Mouse (Mus musculus): ENCODE measurements around the gene Tspan31. TPM values are rescaled to one million over a fixed set of nuclear protein-coding genes. Genes with fewer than 3 reads are reported as not detected.

Gene Tspan31
- polyA plus RNA-seq, 1 experiment from 2014 or later: 138 TPM

DNA sequence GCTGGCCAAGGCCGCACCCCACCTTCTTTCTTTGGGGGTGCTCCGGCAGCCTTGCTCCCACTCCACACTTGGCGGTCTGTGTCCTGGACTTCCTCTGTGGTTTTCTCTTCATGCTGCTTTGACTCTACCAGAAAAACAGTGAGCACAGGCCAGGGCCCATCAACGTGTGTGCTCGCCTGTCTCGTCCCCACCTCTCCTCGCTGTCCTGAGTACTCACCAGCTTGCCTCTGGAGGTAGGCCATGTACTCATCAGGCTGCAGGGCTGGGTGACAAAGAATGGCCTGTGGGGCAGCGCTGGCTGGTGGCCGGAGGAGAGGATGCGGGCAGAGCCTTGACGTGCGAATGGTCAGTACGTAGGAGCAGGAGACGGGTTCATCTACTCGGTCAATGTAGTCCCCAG is 29.8 kb upstream of the Tspan31 start:
- Histone ChIP-seq H3K9ac (replicated peaks) (no peak overlapping the region), H3K4me3 (replicated peaks) (no peak overlapping the region), H3K4me2 (replicated peaks) (no peak overlapping the region), H3K36me3 (peaks cover 73% of the 10 kb centered on the region), H3K27me3 (no peaks in the 10 kb centered on the region), H3K27ac (no peak overlapping the region), H3K4me1 (replicated peaks) (peaks cover 1% of the 10 kb centered on the region; the same call in 1 of the 2 replicates), H3K9me3 (no peaks in the 10 kb centered on the region)
- WGBS: 93% methylated on average over 14 of the region's 15 CpGs
- no peak for ATAC-seq

DNA sequence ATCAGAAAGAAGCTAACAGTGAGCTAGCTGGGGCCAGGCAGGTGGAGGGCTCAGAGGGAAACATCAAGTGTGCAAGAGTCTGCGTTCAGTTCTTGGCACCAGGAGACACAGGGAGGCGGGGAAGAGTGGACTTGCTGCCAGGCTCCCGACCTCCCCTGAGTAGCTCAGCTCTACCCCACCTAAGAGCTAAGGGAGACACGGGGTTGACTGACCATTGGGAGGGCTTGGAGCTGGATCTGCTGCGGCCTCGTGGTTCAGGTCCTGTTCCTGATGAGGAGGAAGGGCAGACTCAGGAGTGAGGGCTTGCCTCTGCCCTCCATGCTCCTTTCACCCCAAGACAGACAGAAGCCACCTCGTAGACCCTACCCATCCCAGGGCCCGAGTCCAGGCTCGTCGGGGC is 29.1 kb upstream of the Tspan31 start:
- WGBS: 90% methylated on average over 10 of the region's 10 CpGs
- peaks cover 67% of the 10 kb centered on the region for H3K36me3 ChIP-seq
- ATAC-seq: no peak
- H3K27me3 ChIP-seq: no peaks in the 10 kb centered on the region
- H3K4me3 ChIP-seq (replicated peaks): no peak overlapping the region
- H3K4me2 ChIP-seq (replicated peaks): no peak overlapping the region
- no peaks in the 10 kb centered on the region for H3K9me3 ChIP-seq
- H3K9ac ChIP-seq (replicated peaks): no peak overlapping the region
- peaks cover 8% of the 10 kb centered on the region; the same call in 1 of the 2 replicates for H3K4me1 ChIP-seq (replicated peaks)
- no peak overlapping the region for H3K27ac ChIP-seq

DNA sequence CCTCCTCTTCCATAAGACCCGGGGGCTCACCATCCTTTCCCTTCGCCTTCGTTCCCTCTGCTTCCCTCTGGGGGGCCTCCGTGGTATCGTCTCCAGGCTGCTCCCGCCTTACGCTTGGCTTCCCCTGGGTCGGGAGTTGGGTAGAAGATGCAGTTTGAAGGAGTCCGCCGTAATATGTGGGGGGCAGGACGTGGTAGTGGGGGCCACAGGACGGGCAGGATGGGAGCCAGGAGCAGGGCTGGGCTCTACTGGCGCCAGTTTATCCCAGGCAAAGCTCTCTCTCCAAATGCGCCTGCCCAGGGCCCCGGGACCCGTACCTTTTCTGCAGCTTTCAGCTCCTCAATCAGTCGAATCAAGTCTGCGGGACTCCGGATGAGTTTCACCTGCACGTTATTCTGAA is 28.4 kb upstream of the Tspan31 start:
- ATAC-seq: no peak
- Histone ChIP-seq H3K9ac (replicated peaks) (no peak overlapping the region), H3K4me1 (replicated peaks) (peaks cover 11% of the 10 kb centered on the region; the same call in 1 of the 2 replicates), H3K36me3 (peaks cover 70% of the 10 kb centered on the region), H3K27ac (no peak overlapping the region), H3K27me3 (no peaks in the 10 kb centered on the region), H3K4me2 (replicated peaks) (no peak overlapping the region), H3K9me3 (no peaks in the 10 kb centered on the region), H3K4me3 (replicated peaks) (no peak overlapping the region)
- WGBS: 80% methylated on average over 20 of the region's 20 CpGs

DNA sequence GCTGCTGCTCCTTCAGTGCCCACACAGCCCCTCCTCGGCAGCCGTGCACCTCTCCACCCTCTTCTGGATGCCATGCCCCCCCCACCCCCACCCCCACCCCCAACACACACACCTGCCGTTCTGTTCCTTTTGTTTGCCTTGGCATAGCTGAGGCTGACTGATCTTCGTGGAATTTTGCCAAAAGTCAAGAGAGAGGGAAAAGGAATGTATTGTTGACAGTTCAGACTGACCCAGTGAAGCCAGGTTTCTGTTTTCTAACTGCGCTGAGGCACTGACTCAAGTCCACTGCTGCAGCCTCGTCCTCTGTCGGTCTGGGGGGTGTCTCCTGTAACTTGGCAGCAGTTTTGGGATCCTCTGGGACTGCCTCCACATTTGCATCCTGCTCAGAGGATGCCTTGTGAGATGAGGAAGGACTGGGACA is 24.3 kb upstream of the Tspan31 start:
- WGBS: 47% methylated on average over 7 of the region's 7 CpGs
- Histone ChIP-seq H3K4me3 (replicated peaks) (no peak overlapping the region), H3K9ac (replicated peaks) (no peak overlapping the region), H3K27me3 (peaks cover 40% of the 10 kb centered on the region), H3K9me3 (no peaks in the 10 kb centered on the region), H3K27ac (peak overlapping the region; percentile 44; the same call in 1 of the 2 replicates), H3K4me2 (replicated peaks) (no peak overlapping the region), H3K36me3 (peaks cover 81% of the 10 kb centered on the region), H3K4me1 (replicated peaks) (peaks cover 31% of the 10 kb centered on the region)
- ATAC-seq: no peak

DNA sequence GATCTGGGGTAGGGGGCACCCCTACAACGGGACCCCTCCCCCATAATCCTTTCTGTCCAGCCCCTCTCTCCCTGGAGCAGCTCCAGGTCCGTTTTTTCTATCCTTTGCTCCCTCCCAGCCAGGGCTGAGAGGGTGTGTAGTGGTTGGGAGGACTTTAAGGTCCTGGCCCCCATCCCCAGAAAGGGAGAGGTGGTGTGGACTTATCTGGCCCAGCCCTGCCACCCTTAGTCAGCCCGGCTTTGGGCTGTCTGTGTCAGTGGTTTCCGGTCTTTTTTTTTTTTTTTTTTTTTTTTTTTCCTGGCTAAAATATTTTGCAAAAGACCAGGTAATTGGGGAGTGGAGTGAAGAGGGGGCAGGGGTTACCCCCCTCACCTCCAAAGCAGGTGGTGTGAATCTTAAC is 22.7 kb upstream of the Tspan31 start:
- no peak overlapping the region for H3K27ac ChIP-seq
- no peak overlapping the region for H3K4me2 ChIP-seq (replicated peaks)
- H3K4me3 ChIP-seq (replicated peaks): no peak overlapping the region
- H3K27me3 ChIP-seq: peaks cover 56% of the 10 kb centered on the region
- no peak for ATAC-seq
- peaks cover 31% of the 10 kb centered on the region for H3K4me1 ChIP-seq (replicated peaks)
- H3K9me3 ChIP-seq: no peaks in the 10 kb centered on the region
- WGBS: 52% methylated on average over 4 of the region's 4 CpGs
- no peak overlapping the region for H3K9ac ChIP-seq (replicated peaks)
- H3K36me3 ChIP-seq: peaks cover 78% of the 10 kb centered on the region

DNA sequence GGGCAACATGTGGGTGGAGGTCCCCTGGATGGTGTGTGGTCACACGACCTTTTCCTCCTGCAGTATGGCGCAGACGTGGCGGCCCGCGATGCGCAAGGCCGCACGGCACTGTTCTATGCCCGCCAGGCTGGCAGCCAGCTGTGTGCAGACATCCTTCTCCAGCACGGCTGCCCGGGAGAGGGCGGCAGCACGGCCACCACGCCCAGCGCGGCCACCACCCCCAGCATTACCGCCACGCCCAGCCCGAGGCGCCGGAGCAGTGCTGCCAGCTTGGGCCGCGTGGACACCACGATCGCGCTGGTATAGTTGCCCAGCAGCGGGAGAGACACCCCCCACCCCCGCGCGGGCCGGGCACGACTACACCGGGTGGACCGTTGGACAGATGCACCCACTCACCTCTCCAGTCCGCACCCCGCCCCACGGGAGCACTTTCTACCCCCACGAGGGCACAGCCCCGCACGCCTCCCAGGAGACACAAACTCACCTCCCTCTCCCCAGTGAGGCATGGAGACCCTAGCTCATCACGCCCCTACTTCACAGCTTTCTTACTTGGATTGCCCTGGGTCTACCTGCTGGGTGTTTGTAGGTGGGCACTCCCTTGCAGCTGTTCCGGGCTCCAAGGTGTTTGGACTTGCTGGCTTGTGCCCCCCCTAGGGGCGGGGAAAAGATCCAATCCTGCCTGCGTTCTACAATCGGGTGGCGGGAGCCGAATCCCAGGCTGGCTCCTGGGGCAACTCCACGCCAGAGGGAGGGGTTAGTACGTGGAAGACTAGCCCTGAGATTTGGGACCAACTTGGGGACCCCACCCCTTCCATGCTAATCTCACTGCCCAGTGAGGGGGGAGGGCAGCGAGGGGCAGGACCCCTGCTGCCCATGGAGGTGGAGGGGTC is 21.7 kb upstream of the Tspan31 start:
- Histone ChIP-seq H3K4me3 (replicated peaks) (peak overlapping the region; percentile 22), H3K27me3 (peaks cover 66% of the 10 kb centered on the region), H3K4me2 (replicated peaks) (peak overlapping the region; percentile 46), H3K4me1 (replicated peaks) (peaks cover 31% of the 10 kb centered on the region), H3K9ac (replicated peaks) (peak overlapping the region; percentile 48), H3K9me3 (no peaks in the 10 kb centered on the region), H3K36me3 (peaks cover 78% of the 10 kb centered on the region), H3K27ac (no peak overlapping the region)
- peak; percentile 34 for ATAC-seq
- WGBS: 7% methylated on average over 50 of the region's 51 CpGs

DNA sequence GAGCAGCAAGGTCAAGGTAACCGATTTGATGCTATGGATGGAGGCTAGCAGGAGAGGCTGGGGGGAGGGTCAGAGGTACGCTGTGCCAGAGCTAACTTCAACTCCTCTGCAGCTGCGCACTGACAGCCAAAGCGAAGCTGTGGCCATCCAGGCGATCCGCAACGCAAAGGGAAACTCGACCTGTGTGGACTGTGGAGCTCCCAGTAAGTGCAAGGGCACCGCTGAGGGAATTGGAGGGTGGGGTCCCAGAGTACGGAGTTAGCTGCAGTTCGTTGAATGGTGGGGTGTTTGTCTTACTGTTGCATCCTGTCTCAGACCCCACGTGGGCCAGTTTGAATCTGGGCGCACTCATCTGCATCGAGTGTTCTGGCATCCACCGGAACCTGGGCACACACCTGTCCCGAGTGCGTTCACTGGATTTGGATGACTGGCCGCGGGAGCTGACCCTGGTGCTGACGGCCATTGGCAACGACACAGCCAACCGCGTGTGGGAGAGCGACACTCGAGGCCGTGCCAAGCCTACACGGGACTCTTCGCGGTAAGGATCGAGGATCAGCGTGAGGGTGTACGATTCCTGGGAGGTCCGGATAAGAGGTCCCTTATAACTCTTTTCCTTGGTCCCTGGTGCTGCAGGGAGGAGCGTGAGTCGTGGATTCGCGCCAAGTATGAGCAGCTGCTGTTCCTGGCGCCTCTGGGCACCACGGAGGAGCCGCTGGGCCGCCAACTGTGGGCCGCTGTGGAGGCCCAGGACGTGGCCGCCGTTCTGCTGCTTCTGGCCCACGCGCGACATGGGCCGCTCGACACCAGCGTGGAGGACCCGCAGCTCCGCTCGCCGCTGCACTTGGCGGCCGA is 20.7 kb upstream of the Tspan31 start:
- H3K36me3 ChIP-seq: peaks cover 75% of the 10 kb centered on the region
- no peaks in the 10 kb centered on the region for H3K9me3 ChIP-seq
- H3K9ac ChIP-seq (replicated peaks): peak overlapping the region; percentile 48
- no peak overlapping the region for H3K27ac ChIP-seq
- H3K4me2 ChIP-seq (replicated peaks): peak overlapping the region; percentile 46
- peaks cover 66% of the 10 kb centered on the region for H3K27me3 ChIP-seq
- H3K4me3 ChIP-seq (replicated peaks): peak overlapping the region; percentile 22
- ATAC-seq: peak; percentile 5; the same call in 1 of the 2 replicates
- peaks cover 31% of the 10 kb centered on the region for H3K4me1 ChIP-seq (replicated peaks)
- WGBS: 10% methylated on average over 57 of the region's 57 CpGs

DNA sequence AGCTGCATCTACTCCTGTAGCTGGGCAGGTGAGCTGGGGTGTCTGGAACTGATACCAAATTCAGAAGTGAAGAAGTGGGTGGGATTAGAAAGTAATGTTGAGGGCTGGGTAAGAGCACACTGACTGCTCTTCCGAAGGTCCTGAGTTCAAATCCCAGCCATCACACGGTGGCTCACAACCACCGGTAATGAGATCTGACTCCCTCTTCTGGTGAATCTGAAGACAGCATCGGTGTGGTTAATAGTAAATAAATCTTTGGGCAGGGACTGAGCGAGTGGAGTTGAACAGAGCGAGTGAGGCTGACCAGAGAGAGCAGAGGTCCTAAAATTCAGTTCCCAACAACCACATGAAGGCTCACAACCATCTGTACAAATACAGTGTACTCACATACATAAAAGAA is 15.6 kb upstream of the Tspan31 start:
- Histone ChIP-seq H3K27ac (no peak overlapping the region), H3K9me3 (no peaks in the 10 kb centered on the region), H3K9ac (replicated peaks) (no peak overlapping the region), H3K4me3 (replicated peaks) (no peak overlapping the region), H3K27me3 (peaks cover 59% of the 10 kb centered on the region), H3K36me3 (peaks cover 68% of the 10 kb centered on the region), H3K4me1 (replicated peaks) (peaks cover 32% of the 10 kb centered on the region), H3K4me2 (replicated peaks) (no peak overlapping the region)
- WGBS: 70% methylated on average over 6 of the region's 6 CpGs
- ATAC-seq: no peak

DNA sequence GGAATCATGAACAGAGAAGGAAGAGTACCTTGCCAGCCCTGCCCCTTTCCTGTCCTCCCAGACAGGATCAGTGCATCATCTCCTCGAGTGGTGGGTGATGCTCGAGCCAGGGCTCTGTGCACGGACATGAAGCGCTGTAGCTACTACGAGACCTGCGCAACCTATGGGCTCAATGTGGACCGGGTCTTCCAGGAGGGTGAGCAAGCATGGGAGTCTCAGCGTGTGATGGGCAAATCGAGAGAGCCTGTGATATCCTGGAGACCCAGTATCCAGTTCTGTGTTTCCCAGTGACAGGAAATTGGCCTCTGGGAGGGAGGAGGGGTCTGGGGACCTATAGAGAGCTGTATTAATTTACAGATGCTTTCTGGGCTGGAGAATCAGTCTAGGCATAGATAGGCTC is 15.0 kb upstream of the Tspan31 start:
- Histone ChIP-seq H3K27me3 (peaks cover 59% of the 10 kb centered on the region), H3K9ac (replicated peaks) (no peak overlapping the region), H3K4me1 (replicated peaks) (peaks cover 34% of the 10 kb centered on the region), H3K4me2 (replicated peaks) (no peak overlapping the region), H3K36me3 (peaks cover 62% of the 10 kb centered on the region), H3K4me3 (replicated peaks) (no peak overlapping the region), H3K9me3 (no peaks in the 10 kb centered on the region), H3K27ac (no peak overlapping the region)
- ATAC-seq: no peak
- 87% methylated on average over 9 of the region's 9 CpGs for WGBS

DNA sequence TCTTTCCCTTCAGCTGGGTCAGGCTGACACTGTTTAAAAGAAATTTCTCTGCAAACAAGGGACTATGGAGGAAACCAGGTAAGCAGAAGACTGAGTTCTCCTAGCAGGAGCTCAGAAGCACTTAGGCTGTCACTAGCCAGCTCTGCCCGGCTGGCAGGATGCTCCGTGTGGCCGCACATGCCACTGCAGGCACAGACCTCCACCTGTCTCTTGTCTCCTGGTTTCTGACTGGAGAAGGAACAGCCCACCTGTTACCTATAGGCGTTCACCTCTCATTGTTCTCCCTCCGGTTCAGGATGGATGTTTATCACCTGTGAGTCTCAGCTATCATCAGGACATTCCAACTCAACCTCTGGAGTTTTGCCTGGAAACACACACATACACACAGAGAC is 13.8 kb upstream of the Tspan31 start:
- H3K27me3 ChIP-seq: peaks cover 51% of the 10 kb centered on the region
- WGBS: 72% methylated on average over 5 of the region's 5 CpGs
- no peaks in the 10 kb centered on the region for H3K9me3 ChIP-seq
- H3K9ac ChIP-seq (replicated peaks): no peak overlapping the region
- H3K4me3 ChIP-seq (replicated peaks): no peak overlapping the region
- H3K36me3 ChIP-seq: peaks cover 51% of the 10 kb centered on the region
- peaks cover 40% of the 10 kb centered on the region for H3K4me1 ChIP-seq (replicated peaks)
- H3K27ac ChIP-seq: no peak overlapping the region
- no peak overlapping the region for H3K4me2 ChIP-seq (replicated peaks)
- no peak for ATAC-seq

DNA sequence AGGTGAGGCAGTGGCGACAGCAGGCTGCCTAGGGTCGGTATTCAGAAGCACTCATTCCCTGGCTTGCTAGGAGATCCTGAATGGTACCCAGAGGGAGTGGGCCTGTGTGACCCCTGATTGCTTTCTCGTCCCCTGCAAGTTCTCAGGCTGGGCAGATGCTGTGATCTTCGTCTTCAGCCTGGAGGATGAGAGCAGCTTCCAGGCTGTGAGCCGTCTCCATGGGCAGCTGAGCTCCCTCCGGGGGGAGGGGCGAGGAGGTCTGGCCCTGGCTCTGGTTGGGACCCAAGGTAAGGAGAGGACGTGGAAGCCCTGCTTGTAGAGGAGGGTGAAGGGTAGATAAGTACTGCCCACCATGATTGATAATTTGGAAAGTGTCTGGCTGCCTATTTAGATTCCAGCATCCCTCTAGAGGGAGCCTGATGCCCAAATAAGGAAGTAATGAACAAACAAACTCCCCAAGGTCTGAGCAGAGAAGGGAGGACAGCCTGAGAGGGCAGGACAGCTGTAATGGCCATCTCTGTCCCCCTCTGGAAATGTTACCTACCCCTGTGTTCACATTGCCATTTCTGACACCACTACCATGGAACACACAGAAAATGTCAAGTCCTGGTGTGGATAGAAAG is 13.3 kb upstream of the Tspan31 start:
- no peak overlapping the region for H3K27ac ChIP-seq
- peaks cover 46% of the 10 kb centered on the region for H3K27me3 ChIP-seq
- no peaks in the 10 kb centered on the region for H3K9me3 ChIP-seq
- peaks cover 50% of the 10 kb centered on the region for H3K36me3 ChIP-seq
- H3K4me1 ChIP-seq (replicated peaks): peaks cover 42% of the 10 kb centered on the region
- WGBS: 24% methylated on average over 8 of the region's 8 CpGs
- no peak overlapping the region for H3K4me2 ChIP-seq (replicated peaks)
- H3K9ac ChIP-seq (replicated peaks): no peak overlapping the region
- H3K4me3 ChIP-seq (replicated peaks): no peak overlapping the region
- ATAC-seq: no peak

Data from midbrain, embryonic 13.5 days (tissue).